Mouse (Mus musculus): ENCODE results near the gene Pappa2. TPM values are rescaled to one million over a fixed set of nuclear protein-coding genes. Genes with fewer than 3 reads are reported as not detected.

Pappa2 gene
- polyA plus RNA-seq (2014; fragmentation: Illumina TruSeq; extraction: RNeasy Lipid Tissue Mini Kit (QIAGEN cat#74804); ENCODE audit: low read depth, low replicate concordance) = 0.24 TPM

DNA sequence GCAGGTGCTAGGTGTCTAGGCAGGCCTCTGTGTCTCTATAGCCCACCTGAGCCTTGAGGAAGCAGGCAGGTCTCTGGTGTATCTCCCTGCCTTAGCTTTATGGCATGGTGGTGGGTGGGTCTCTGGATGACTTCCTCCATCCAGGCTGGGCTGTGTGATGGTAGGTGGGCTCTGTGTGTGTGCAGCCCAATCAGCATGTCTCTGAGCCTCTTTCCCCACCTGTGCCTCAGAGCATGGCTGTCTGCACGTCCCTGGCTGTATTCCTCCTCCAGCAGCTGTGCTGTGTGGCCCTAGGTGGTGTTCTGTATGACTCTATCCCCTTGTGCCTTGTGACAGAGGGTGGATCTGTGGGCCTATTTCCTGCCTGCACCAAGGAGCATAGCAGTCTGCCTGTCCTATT, at the start of gene Pappa2:
Pappa2 (minus strand) TSS at position 101 of the 400 bp plus-strand sequence.

All from heart, adult 10 weeks (tissue).